Mouse (Mus musculus) bone marrow, adult 2 months (tissue): Measurements from ENCODE around the gene Gm8677.
"Not testable (repeated sequence)": the region's sequence is repeated elsewhere in the genome, so short reads cannot be mapped to it uniquely, and the experiment has no call there.

ENCODE experiments used
- CTCF ChIP-seq: fragments of 200-500 bp; IDR thresholded peaks from 2 replicates; pipeline ENCODE4 v1.5.1; 2011; ENCODE audit warnings: low read length, control low read depth; ENCODE audit not compliant: control insufficient read depth, insufficient read depth
- POLR2A ChIP-seq: fragments of 200-500 bp; IDR thresholded peaks from 2 replicates; pipeline ENCODE4 v1.6.1; 2011; ENCODE audit warnings: low read depth, mild to moderate bottlenecking, control low read depth, low read length, borderline replicate concordance; ENCODE audit not compliant: control insufficient read depth

- not testable (repeated sequence) for TF ChIP-seq POLR2A, CTCF
Measured at GRCm38 (mm10) chr7:22534787-22535186, at the start of gene Gm8677.
